Mouse (Mus musculus) forebrain, embryonic 15.5 days (tissue): ENCODE measurements at regions not wholly inside any gene's neighbourhood (a gene's known extent, or its start where the extent isn't known, plus 50 kb on each side); places are given as distances from the start of the nearest gene placed in this dataset.
A peak's percentile ranks its signal among the peaks of the same experiment; 100 is the strongest.

Experiments used
- ATAC-seq: fragments of 200-750 bp; cut with Nextera tagmentation; replicated peaks from 2 replicates; pipeline ENCODE4 v1.8.0; 2017; ENCODE audit warnings: mild to moderate bottlenecking, moderate TSS enrichment, moderate library complexity
- H3K27ac ChIP-seq: fragments of 300-500 bp; sonication (generic); replicated peaks from 2 replicates; pipeline ENCODE4 v1.5.1; 2015; ENCODE audit warnings: mild to moderate bottlenecking, inconsistent platforms
- H3K27me3 ChIP-seq: fragments of 300-500 bp; sonication (generic); 2 replicates; pipeline ENCODE4 v1.6.1; 2015; ENCODE audit warnings: inconsistent platforms
- H3K36me3 ChIP-seq: fragments of 300-500 bp; sonication (generic); 2 replicates; pipeline ENCODE4 v1.6.1; 2015; ENCODE audit warnings: mild to moderate bottlenecking, inconsistent platforms
- H3K4me1 ChIP-seq: fragments of 300-500 bp; sonication (generic); 2 replicates; pipeline ENCODE4 v1.6.1; 2015; ENCODE audit warnings: inconsistent platforms
- H3K4me2 ChIP-seq: fragments of 300-500 bp; sonication (generic); replicated peaks from 2 replicates; pipeline ENCODE4 v1.6.1; 2015; ENCODE audit warnings: mild to moderate bottlenecking, inconsistent platforms
- H3K4me3 ChIP-seq: fragments of 300-500 bp; sonication (generic); 2 replicates; pipeline ENCODE4 v1.5.1; 2015; ENCODE audit warnings: mild to moderate bottlenecking, inconsistent platforms
- H3K9ac ChIP-seq: fragments of 300-500 bp; sonication (generic); replicated peaks from 2 replicates; pipeline ENCODE4 v1.6.1; 2015; ENCODE audit warnings: mild to moderate bottlenecking, inconsistent platforms
- H3K9me3 ChIP-seq: fragments of 300-500 bp; sonication (generic); 2 replicates; pipeline ENCODE4 v1.6.1; 2016; ENCODE audit warnings: inconsistent platforms
- WGBS: fragments of 180-500 bp; shearing (Covaris S2); methylation state at CpG from one replicate; pipeline ENCODE4 v1.1.7; 2015; ENCODE audit warnings: mixed read lengths; 5-methylcytosine and 5-hydroxymethylcytosine counted together

GRCm38 (mm10) chr2:144157343-144157742 lies 113.1 kb upstream of the Mgme1 start:
- Histone ChIP-seq H3K9ac (no peak overlapping the region), H3K9me3 (no peaks in the 10 kb centered on the region), H3K36me3 (no peaks in the 10 kb centered on the region), H3K4me1 (0 out of 2 replicates have a peak, but pooled peaks cover 4% of the 10 kb centered on the region), H3K4me2 (no peak overlapping the region), H3K27me3 (peaks cover 5% of the 10 kb centered on the region; the same call in 1 of the 2 replicates), H3K27ac (no peak overlapping the region), H3K4me3 (no peak overlapping the region)
- no peak for ATAC-seq
- WGBS: 16% methylated on average over 2 of the region's 2 CpGs

GRCm38 (mm10) chr2:144158256-144158655 lies 112.2 kb upstream of the Mgme1 start:
- Histone ChIP-seq H3K9me3 (no peaks in the 10 kb centered on the region), H3K4me2 (no peak overlapping the region), H3K4me1 (0 out of 2 replicates have a peak, but pooled peaks cover 4% of the 10 kb centered on the region), H3K27me3 (peaks cover 5% of the 10 kb centered on the region; the same call in 1 of the 2 replicates), H3K27ac (no peak overlapping the region), H3K36me3 (no peaks in the 10 kb centered on the region), H3K9ac (no peak overlapping the region), H3K4me3 (no peak overlapping the region)
- WGBS: 53% methylated on average over 8 of the region's 8 CpGs
- ATAC-seq: no peak

- no peak for ATAC-seq
- H3K4me3 ChIP-seq: no peak overlapping the region
- H3K36me3 ChIP-seq: no peaks in the 10 kb centered on the region
- no peak overlapping the region for H3K9ac ChIP-seq
- WGBS: 46% methylated on average over 9 of the region's 9 CpGs
- no peak overlapping the region for H3K4me2 ChIP-seq
- no peak overlapping the region for H3K27ac ChIP-seq
- H3K4me1 ChIP-seq: peaks cover 17% of the 10 kb centered on the region
- H3K27me3 ChIP-seq: peaks cover 9% of the 10 kb centered on the region; the same call in 1 of the 2 replicates
- H3K9me3 ChIP-seq: no peaks in the 10 kb centered on the region
These were observed 110.6 kb upstream of the Mgme1 start for GRCm38 (mm10) chr2:144159854-144160331.

- no peak overlapping the region for H3K4me3 ChIP-seq
- WGBS: 58% methylated on average over 10 of the region's 10 CpGs
- H3K27me3 ChIP-seq: peaks cover 9% of the 10 kb centered on the region; the same call in 1 of the 2 replicates
- H3K4me1 ChIP-seq: peaks cover 20% of the 10 kb centered on the region
- H3K4me2 ChIP-seq: no peak overlapping the region
- no peaks in the 10 kb centered on the region for H3K36me3 ChIP-seq
- ATAC-seq: no peak
- H3K27ac ChIP-seq: no peak overlapping the region
- no peaks in the 10 kb centered on the region for H3K9me3 ChIP-seq
- H3K9ac ChIP-seq: no peak overlapping the region
These were observed 110.0 kb upstream of the Mgme1 start for GRCm38 (mm10) chr2:144160434-144160833.

GRCm38 (mm10) chr2:144161852-144162251 lies 108.6 kb upstream of the Mgme1 start:
- Histone ChIP-seq H3K9me3 (no peaks in the 10 kb centered on the region), H3K36me3 (no peaks in the 10 kb centered on the region), H3K4me2 (no peak overlapping the region), H3K4me1 (peaks cover 31% of the 10 kb centered on the region), H3K27me3 (peaks cover 9% of the 10 kb centered on the region; the same call in 1 of the 2 replicates), H3K27ac (no peak overlapping the region), H3K9ac (no peak overlapping the region), H3K4me3 (no peak overlapping the region)
- WGBS: 92% methylated on average over 1 of the region's 1 CpGs
- ATAC-seq: no peak

GRCm38 (mm10) chr2:144164102-144164501 lies 106.4 kb upstream of the Mgme1 start:
- Histone ChIP-seq H3K4me1 (peaks cover 31% of the 10 kb centered on the region), H3K4me3 (no peak overlapping the region), H3K9me3 (no peaks in the 10 kb centered on the region), H3K4me2 (peak overlapping the region; percentile 97; the same call in 1 of the 2 replicates), H3K9ac (0 out of 2 replicates have a peak overlapping the region, but pooled peaks have one; percentile 8), H3K27ac (peak overlapping the region; percentile 50; the same call in 1 of the 2 replicates), H3K27me3 (0 out of 2 replicates have a peak, but pooled peaks cover 4% of the 10 kb centered on the region), H3K36me3 (no peaks in the 10 kb centered on the region)
- 7% methylated on average over 8 of the region's 8 CpGs for WGBS
- ATAC-seq: no peak

GRCm38 (mm10) chr2:144164986-144165821 lies 105.3 kb upstream of the Mgme1 start:
- peak overlapping the region; percentile 82 for H3K9ac ChIP-seq
- under 1% methylated on average over 37 of the region's 37 CpGs for WGBS
- peak overlapping the region; percentile 97 for H3K4me2 ChIP-seq
- H3K27ac ChIP-seq: peak overlapping the region; percentile 84
- no peaks in the 10 kb centered on the region for H3K9me3 ChIP-seq
- peaks cover 29% of the 10 kb centered on the region for H3K4me1 ChIP-seq
- peak overlapping the region; percentile 73 for H3K4me3 ChIP-seq
- H3K36me3 ChIP-seq: no peaks in the 10 kb centered on the region
- ATAC-seq: peak; percentile 75
- 0 out of 2 replicates have a peak, but pooled peaks cover 4% of the 10 kb centered on the region for H3K27me3 ChIP-seq

GRCm38 (mm10) chr2:144166102-144166750 lies 104.2 kb upstream of the Mgme1 start:
- H3K4me3 ChIP-seq: peak overlapping the region; percentile 73
- H3K27me3 ChIP-seq: 0 out of 2 replicates have a peak, but pooled peaks cover 4% of the 10 kb centered on the region
- H3K4me2 ChIP-seq: peak overlapping the region; percentile 97
- peak overlapping the region; percentile 82 for H3K9ac ChIP-seq
- H3K4me1 ChIP-seq: peaks cover 26% of the 10 kb centered on the region
- H3K27ac ChIP-seq: peak overlapping the region; percentile 84
- WGBS: 28% methylated on average over 12 of the region's 12 CpGs
- H3K9me3 ChIP-seq: no peaks in the 10 kb centered on the region
- ATAC-seq: no peak
- H3K36me3 ChIP-seq: no peaks in the 10 kb centered on the region

- H3K9ac ChIP-seq: no peak overlapping the region
- WGBS: 73% methylated on average over 4 of the region's 4 CpGs
- peaks cover 19% of the 10 kb centered on the region for H3K4me1 ChIP-seq
- H3K9me3 ChIP-seq: no peaks in the 10 kb centered on the region
- H3K27me3 ChIP-seq: no peaks in the 10 kb centered on the region
- no peaks in the 10 kb centered on the region for H3K36me3 ChIP-seq
- no peak overlapping the region for H3K4me2 ChIP-seq
- H3K4me3 ChIP-seq: no peak overlapping the region
- H3K27ac ChIP-seq: no peak overlapping the region
- no peak for ATAC-seq
These were observed 100.8 kb upstream of the Mgme1 start for GRCm38 (mm10) chr2:144169576-144170178.

GRCm38 (mm10) chr2:144172100-144172770 lies 98.2 kb upstream of the Mgme1 start:
- H3K4me2 ChIP-seq: peak overlapping the region; percentile 60
- H3K27me3 ChIP-seq: no peaks in the 10 kb centered on the region
- H3K4me3 ChIP-seq: peak overlapping the region; percentile 44
- H3K36me3 ChIP-seq: no peaks in the 10 kb centered on the region
- H3K4me1 ChIP-seq: peaks cover 4% of the 10 kb centered on the region; the same call in 1 of the 2 replicates
- no peaks in the 10 kb centered on the region for H3K9me3 ChIP-seq
- H3K9ac ChIP-seq: peak overlapping the region; percentile 65
- H3K27ac ChIP-seq: peak overlapping the region; percentile 84
- 11% methylated on average over 9 of the region's 9 CpGs for WGBS
- peak; percentile 99 for ATAC-seq

GRCm38 (mm10) chr2:144173358-144174106 lies 96.9 kb upstream of the Mgme1 start:
- Histone ChIP-seq H3K4me3 (no peak overlapping the region), H3K9ac (no peak overlapping the region), H3K4me1 (peaks cover 4% of the 10 kb centered on the region; the same call in 1 of the 2 replicates), H3K36me3 (no peaks in the 10 kb centered on the region), H3K27me3 (no peaks in the 10 kb centered on the region), H3K9me3 (no peaks in the 10 kb centered on the region), H3K27ac (no peak overlapping the region), H3K4me2 (no peak overlapping the region)
- WGBS: 84% methylated on average over 8 of the region's 8 CpGs
- no peak for ATAC-seq
